Mouse (Mus musculus): Measurements from ENCODE around the gene Cd99l2.

DNA sequence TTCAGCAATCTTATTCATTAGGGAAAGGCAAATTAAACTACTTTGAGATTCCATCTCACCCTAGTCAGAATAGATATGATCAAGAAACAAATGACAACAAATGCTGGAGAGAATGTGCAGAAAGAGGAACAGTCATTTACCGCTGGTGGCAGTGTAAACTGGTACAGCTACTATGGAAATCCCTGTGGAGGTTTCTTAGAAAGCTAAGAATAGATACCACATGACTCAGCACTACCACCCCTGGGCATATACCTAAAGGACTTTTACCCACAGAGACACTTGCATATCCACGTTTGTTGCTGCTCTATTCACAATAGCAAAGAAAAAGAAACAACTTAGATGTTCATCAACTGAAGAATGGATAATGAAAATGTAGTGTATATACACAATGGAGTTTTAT is 31.7 kb upstream of the Cd99l2 start:
- TF ChIP-seq EP300 (IDR thresholded peaks at IDR 0.05; ENCODE audit: low read depth) (no peak), CTCF (IDR thresholded peaks at IDR 0.05; ENCODE audit: low read depth) (no peak)
